Mouse (Mus musculus) c-Kit-negative CD71-positive TER-119-positive erythroid progenitor cells, embryonic 14.5 days (primary cell): ENCODE measurements around the gene Fbxl12.
A peak's percentile ranks its signal among the peaks of the same experiment; 100 is the strongest.
"Not testable (repeated sequence)": the region's sequence is repeated elsewhere in the genome, so short reads cannot be mapped to it uniquely, and the experiment has no call there.

ENCODE experiments used
- DNase-seq: peaks from one replicate; pipeline ENCODE4 v3.0.0-alpha.2; 2013; ENCODE audit warnings: low read depth, low spot score

Fbxl12 gene

GRCm38 (mm10) chr9:20652260-20652658 lies 7.7 kb upstream of the Fbxl12 start:
- no peak for DNase-seq

DNA sequence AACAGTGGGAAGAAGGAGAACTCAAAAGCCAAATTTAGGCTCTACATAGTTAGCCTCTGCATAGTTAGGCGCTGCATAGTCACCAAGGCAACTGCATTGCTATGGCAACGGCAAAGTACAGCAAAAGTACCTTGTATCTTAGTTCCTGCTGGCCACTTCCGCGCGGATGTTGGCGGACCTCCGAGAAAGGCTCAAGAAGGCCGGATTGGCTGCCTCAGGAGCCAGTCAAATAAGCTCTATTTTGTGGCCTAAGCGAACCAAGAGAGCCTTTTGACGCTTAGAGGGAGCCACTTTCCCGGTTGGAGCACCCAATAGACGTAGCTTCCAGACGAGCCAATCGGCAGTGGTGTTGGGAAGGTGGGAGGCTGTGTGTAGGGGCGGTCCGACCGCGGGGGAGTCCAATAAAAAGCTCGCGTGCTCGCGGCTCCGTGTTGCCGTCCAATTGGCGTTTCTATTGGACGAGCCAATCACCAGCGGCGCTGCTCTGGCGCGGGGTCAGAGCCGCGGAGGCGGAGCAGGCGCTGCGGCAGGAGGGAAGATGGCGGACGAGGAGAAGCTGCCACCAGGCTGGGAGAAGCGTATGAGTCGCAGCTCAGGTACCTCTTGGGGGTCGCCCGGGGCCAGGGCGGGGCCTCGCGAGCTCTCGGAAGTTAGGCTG lies 7.2 kb upstream of the Fbxl12 start, which contains the start of gene Pin1:
Pin1 (plus strand) TSS at position 494 of the 658 bp plus-strand sequence.
- peak; percentile 95 for DNase-seq

GRCm38 (mm10) chr9:20645121-20645520 lies 554 bp upstream of the Fbxl12 start:
- no peak for DNase-seq

DNA sequence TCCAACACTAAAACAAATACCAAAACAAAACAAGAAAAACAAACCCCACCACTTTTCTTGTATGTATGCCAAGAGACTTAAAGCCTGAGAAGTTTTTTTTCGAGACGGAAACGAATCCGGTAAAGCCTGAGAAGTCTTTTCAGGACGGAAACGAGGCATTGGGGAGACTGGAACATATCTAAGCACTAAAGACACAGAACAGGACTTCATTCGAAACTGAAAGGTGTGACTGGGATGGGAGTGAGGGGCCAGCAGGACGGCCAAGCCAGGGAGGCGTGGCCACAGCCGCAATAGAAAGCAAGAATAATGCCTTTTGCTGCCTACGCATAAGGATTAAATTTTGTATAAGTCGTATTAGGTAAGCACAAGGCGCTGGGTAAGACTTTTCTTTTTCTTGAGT lies 786 bp downstream of the Fbxl12 start:
- DNase-seq: no peak

DNA sequence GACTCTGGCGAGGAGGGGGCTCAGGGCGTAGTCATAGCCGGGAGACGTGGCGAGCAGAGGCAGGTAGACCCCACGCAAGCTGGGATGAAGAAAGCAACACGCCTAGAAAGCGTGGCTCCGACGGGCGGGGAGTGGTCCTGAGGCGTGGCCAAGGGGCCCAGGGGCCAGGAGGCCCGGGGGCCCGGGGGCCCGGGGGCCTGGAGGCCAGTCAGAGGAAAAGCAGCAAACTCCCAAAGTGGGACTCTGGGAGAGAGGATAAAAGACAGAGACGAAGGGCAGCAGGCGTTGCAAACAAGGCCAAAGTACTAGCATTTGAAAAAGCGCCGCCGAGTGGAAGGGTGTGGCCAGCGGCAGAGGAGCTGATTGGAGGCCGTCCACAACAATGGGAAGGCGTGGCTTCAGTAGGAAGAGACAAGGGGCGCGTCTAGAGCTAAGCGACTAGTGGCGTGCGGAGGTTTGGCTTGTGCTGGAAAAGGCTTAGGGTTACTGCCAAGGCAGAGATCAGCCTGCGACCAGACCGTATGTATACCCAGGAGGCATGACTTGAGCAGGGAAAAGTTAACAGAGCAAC lies 1.6 kb downstream of the Fbxl12 start:
- peak; percentile 49 for DNase-seq

DNA sequence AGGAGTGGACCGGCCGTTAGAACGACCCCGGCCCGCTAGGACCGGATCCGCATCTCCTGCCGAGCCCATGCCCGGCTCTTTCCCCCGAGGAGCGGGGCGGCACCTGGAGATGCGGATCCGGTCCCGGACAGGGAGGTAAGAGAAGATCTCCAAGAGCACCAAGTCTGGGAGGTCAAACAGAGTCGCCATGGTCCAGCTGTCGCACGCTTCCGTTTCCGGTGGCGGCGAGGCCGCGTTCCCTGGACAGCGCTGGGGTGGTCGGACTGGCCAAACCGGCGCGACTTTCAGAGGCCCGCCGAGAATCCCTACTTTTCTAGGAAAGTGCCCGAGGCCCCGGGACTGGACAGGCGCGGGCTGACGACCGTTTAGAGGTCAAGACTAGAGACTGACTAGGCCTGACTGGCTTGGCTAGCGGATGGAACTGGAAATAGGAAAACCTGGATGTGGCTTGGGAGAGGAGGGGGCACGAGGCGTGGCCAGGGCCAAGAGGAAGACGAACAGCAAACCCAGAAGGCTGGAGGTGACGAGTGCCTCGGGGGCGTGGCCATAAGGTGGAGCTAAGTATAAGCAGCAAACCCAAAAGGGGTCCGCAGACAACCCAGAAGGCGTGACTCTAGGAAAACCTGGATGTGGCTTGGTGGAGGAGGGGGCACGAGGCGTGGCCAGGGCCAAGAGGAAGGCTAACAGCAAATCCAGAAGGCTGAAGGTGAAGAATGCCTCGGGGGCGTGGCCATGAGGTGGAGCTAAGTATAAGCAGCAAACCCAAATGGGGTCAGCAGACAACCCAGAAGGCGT lies 2.3 kb downstream of the Fbxl12 start, which contains the start of gene Ubl5:
Ubl5 (plus strand) TSS at position 778 of the 795 bp plus-strand sequence.
- DNase-seq: no peak

DNA sequence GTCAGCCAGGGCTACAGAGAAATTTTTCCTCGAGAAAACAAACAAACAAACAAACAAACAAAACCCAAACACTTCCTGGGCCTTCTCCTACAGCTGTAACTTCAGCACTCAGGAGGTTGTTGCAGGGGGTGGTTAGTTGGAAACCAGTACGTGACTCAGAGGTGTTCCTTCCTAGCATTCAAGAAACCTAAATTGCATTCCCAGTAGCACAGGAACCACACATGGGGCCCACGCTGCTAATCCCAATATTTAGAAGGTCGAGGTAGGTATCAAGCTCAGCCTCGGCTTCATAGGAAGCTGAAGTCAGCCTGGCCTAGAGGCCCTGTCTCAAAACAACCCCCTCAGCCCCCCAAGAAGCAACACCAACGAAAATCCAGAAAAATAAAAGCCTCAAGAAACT lies 3.1 kb downstream of the Fbxl12 start:
- no peak for DNase-seq

GRCm38 (mm10) chr9:20639486-20639885 lies 5.1 kb downstream of the Fbxl12 start:
- DNase-seq: no peak

DNA sequence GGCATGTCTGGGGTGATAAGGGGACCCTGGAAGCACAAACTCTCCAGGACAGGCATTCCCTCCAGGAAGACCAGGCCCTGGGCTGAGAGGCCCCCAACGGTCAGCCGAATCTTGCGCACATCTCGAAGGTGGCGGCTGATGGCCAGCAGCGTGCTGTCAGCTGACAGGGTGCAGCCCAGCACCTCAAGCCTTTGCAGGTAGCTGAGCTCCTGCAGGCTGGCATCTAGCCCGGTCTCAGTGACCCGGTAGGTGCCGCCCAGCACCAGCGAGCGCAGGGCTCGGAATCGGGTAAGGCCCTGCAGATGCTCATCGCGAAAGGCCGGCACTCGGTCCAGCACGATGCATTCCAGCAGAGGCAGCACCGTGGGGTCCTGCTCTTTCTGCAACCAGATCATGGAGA lies 6.0 kb downstream of the Fbxl12 start:
- no peak for DNase-seq

- DNase-seq: no peak
Observed at GRCm38 (mm10) chr9:20636790-20637189, 7.8 kb downstream of the Fbxl12 start.

GRCm38 (mm10) chr9:20636256-20636655 lies 8.3 kb downstream of the Fbxl12 start:
- no peak for DNase-seq

- not testable (repeated sequence) for DNase-seq
Observed at GRCm38 (mm10) chr9:20635676-20636075, 8.9 kb downstream of the Fbxl12 start.

DNA sequence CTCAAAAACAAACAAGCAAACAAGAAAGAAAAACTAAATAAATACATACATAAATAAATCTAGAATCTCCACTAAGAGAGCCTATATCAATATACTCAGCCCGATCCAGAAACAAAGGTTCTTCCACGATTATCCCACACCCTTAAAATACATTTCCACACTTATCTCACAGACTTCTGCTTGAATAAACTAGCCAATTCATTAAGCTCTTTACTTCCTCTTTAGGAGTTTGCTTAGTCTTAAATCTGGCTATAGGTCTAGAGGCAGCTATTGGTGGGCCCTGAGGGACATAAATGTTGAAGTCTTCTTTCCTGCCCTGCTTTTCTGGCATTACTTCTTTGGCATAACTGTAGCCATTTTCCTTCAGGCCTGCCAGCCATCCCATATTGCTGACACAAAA lies 13.2 kb downstream of the Fbxl12 start:
- no peak for DNase-seq

DNA sequence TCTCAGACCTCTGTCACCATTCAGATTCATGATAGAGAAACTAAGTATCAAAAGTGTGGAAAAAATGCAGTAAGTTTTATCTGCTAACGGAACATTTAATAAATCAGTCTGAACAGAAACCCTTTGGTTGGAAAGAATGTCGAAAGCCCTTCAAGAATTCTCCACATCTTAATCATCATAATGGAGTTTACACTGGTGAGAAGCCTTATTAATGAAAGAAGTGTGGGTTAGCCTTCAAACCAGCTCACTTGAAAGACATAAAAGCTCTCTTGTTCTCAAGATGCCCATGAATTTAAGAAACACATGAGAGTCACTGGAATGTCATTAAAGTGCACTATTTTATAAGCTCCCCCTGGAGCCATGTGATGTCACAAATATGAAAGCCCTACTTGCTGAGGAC lies 27.9 kb downstream of the Fbxl12 start:
- no peak for DNase-seq

- no peak for DNase-seq
Observed at GRCm38 (mm10) chr9:20611976-20612375, 32.6 kb downstream of the Fbxl12 start.

DNA sequence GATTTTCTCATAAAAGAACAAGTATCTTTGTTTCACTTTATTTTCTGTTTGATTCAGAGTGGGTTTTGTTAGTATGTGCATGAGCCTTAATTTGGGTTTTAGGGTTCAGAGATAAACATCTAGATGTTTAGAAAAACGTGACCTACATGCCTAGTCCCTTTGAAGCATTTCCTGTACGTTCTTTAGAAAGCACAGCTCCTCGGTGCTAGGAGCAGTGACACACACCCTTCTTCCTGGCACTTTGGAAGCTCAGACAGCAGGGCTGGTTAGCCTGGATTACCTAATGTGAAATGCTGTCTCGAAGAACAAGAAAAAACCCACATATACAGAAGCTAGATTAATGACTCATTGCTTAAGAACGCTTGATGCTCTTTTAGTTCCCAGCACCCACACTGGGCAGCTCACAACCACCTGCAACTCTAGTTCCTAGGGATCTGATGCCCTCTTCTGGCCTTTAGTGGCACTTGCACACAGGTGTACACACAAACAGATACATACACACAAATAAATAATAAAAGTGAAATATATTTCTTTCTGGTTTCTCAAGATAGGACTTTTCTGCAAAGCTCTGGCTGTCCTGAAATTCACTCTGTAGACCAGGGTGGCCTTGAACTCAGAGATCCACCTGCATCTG lies 34.6 kb downstream of the Fbxl12 start:
- DNase-seq: no peak

DNA sequence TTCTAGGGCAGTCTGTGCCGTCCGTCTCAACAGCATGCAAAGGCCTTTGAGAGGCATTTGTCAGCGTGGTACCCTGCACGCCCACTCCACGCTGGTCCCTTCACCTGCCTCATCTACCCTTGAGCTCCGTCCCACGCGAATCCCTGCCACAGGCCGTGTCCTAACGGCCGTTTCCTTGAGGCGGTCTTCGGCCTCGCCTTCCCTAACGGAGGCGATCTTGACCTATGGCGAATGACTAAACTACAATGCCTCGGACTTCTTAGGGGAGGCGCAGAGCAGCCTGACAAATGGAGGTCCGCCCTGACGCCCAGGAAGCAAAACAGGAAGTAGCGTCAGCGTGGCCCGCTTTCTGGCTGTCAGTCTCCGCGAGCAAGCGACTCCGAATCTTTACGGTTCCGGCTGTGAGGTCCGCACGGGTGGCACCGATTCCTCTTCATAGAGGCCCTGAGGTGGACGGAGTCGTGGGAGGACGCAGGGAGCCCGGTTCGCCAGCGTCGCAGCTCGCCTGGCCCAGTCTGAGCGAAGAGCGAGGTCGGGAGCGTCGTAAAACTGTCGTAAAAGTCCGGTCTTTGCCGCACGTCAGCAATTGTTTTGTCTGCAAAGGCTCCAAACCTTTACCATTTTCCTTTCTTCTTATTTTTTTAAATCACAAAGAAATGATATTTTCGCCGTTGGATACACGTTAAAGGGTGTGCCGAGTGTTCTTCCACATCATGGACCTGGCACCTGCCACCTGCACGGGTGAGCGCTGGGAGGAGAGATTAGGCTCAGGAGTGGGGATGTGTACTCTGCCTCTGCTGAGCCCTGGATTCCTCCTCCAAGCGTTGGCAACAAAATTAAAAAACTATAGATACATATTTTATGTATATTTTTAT lies 37.2 kb downstream of the Fbxl12 start:
- peak; percentile 89 for DNase-seq

DNA sequence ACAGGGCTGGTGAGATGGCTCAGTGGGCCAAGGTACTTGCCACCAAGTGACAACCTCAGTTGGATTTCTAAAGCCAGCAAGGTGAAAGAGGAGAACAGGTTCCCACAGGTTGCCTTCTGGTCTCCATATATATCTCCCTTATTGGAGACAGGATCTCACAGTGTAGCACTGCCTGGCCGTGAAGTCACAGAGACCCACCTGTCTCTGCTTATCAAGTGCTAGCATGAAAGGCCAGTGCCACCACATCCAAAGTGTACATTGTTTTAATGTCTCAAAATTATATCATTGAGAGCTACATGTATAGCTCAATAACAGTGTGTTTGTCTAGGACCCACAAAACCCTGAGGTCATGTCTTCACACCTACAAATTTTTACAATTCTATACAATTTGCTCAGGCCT lies 38.3 kb downstream of the Fbxl12 start:
- no peak for DNase-seq

DNA sequence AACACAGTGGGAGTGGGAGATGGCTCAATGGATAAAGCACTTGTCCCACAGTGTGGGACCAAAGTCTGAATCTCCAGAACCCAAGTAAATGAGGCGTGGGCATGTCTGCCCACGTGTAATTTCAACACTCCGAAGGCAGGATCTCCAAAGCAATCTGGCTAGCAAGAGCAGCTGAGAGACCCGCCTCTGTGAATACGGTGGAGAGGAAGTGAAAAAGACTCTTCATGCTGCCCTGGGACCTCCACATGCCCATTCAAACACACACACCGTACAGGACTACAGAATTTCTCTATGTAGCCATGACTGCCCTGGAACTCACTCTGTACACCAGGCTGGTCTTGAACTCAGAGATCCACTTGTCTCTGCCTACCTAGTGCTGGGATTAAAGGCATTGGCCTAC lies 43.3 kb downstream of the Fbxl12 start:
- no peak for DNase-seq

- peak; percentile 24 for DNase-seq
Observed at GRCm38 (mm10) chr9:20581175-20581634, 63.4 kb downstream of the Fbxl12 start, which contains the start of gene Zfp846. Zfp846 (plus strand) TSS chr9:20581291.

DNA sequence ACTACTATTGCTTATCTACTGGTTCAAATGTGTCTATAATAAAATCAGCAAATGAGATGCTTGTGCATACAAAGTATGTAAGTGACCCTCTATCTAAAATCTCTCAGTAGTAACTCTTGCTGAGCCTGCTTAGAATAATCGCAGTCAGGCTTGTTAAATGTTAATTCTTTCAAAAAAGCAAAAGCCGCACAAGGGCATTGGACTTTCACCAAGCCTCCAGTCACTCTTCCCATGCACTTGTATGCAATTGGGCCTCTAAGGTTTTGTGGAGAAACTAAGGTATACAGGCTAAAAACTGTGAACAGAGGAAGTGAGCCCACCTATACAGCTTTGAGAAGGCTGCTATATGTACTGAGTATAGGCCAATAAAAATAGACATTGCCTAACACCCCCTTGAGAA lies 68.0 kb downstream of the Fbxl12 start:
- no peak for DNase-seq
